Mouse (Mus musculus): Measurements from ENCODE around the gene Slc12a3.

The Slc12a3 gene

DNA sequence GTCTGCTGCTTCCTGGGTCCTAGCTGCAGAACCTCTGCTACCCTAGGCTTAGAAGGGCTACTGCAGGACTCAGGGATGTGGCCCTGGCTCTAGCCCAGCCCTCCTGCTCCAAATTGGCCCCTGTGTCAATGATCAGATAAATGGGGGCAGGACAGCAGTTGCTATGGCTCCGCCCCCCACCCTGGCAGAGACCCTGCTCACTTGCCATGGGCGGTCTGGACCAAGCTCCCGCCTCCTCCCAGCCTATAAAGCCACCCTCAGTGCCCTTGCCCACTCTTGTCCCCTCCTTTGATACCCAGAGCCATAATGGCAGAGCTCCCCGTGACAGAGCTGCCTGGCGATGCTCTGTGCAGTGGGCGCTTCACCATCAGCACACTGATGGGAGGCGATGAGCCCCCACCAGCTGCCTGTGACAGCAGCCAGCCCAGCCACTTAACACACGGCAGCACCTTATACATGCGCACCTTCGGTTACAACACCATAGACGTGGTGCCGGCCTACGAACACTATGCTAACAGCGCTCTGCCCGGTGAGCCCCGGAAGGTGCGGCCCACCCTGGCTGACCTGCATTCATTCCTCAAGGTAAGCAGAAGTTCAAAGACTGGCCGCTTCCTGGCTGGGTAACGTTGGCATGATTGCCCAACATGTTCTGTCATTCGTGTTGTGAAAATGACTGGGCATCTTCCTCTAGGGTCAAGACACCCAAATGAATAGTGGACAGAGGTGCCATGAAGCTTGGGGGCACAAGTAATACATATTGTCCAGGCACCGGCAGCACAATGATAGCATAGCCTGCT lies at the start of gene Slc12a3:
Gene Slc12a3 (plus strand): TSS at position 270 of the 797 bp plus-strand sequence.
- DNase-seq (ENCODE audit: low spot score): no peak

DNA sequence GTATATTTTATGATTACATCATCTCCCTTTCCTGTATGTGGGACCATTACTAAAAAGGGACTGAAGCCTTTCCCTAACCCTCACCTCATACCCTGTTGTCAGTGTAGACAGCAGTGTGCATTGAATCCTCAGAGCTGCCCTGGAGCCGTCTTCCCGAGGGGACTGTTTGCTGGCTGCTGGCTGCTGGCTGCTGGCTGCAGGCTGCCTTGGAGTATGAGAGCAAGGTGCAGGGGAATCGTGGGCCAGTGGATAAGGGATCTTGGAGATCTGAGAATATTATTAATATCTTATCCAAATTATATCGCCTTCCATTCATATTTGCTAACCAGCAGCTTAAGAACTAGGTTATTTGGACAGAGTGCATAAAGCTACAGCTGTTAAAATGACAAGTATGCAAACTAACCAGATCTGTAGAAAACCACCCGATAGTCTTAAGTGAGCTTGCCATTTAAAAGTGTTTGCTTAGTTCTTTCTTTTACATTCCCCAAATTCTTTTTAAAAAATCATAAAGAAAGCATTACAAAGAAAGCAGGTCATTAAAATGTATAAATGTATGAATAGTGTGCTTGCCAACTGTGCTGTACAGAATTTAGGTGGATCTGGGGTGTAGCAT lies 48.9 kb upstream of the Slc12a3 start:
- DNase-seq (ENCODE audit: low spot score): no peak

DNA sequence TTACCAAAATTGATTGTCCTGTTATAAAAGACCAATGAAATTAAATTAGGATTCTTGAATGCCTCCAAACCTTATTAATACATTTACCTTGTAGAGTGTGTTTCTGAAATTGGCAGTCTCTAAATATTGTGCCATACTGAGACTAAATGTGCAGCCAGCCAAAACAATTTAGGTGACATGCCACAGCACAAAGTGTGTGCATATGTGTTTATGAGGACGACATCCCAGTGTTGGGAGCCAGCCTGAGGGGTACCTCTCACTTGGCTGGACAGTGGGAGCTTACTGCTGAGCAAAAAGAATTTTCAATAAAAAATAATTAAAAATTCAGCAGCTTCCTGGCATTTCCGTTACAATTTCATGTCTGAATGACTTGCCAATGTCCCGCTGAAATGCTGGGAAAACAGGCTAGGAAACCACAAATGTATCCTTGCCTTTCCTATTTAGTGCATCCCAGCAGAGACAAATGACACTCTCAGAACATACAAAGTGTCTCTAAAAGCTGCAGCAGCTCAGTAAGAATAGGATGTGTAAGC lies 46.5 kb upstream of the Slc12a3 start:
- no peak for DNase-seq (ENCODE audit: low spot score)

DNA sequence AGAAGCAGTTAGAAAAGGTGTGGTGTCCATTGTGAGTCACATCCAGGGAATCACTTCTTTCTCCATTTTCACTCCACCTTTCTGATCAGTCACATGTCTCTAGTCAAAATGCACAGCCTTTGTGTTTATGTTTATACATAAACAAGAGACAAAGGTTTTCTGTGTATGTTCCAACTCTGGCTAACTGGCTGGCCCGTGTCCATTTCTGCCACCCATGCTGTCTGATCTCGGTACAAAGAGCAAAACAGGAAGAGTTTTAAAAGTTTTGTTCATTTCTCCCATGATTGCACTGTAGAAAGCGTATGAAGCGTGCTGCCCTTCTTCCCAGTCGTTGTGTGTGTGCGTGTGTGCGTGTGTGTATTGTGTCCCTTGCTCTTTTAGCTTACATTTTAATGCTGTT lies 44.8 kb upstream of the Slc12a3 start:
- DNase-seq (ENCODE audit: low spot score): no peak

DNA sequence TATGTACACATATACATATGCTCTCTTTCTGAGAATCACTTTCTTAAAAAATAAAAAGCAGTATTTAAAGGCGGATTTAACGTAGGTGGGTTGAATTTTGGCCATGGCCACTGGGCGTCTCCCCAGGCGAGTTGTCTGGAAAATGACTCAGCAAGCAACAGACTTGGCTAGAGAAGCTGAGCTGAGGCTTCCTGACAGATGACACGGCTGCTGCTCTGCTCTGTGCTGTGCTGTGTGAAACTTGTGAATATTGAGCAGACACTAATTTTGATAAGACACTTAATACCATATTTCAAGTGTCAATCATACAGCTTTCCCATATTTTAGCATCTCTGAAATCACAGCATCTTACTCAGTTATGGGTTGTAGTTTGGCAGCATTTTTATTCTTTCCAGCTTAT lies 38.4 kb upstream of the Slc12a3 start:
- DNase-seq (ENCODE audit: low spot score): no peak

DNA sequence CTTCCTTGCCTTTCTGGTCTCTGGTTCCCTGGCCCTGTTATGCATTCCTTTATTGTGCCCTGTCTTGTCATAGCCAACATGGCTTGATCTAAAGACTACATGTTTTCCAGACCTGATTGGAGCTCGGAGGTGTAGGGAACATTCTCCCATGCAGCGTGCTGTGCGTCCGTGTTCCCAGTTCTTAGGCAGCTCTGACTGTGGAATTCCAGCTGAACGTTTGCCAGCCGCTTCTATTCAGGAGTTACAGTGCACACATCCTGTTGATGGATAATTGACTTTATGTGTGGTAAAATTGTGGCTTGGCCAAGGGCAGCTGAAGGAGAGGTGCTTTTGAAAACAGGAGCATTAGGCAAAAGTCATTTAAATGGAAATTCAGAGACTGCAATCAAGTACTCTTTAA lies 36.9 kb upstream of the Slc12a3 start:
- DNase-seq (ENCODE audit: low spot score): no peak

DNA sequence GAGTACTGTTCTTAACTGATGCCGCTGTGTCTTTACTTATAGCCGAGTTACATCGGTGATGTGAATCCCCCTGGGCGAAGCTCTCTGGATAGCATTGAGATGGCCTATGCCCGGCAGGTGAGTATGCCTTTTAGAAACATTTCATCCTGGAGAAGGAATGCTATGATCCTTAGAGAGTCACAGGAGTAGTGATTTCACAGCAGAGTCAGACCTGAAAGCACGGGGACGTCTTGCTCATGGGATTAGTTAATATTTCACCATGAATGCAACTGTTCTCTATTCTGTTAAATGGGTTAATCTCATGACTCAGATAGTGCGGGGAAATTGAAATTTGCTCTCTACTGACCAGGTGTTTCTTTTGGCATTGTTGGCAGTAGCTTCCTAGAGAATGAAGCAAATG lies 36.4 kb upstream of the Slc12a3 start:
- no peak for DNase-seq (ENCODE audit: low spot score)

DNA sequence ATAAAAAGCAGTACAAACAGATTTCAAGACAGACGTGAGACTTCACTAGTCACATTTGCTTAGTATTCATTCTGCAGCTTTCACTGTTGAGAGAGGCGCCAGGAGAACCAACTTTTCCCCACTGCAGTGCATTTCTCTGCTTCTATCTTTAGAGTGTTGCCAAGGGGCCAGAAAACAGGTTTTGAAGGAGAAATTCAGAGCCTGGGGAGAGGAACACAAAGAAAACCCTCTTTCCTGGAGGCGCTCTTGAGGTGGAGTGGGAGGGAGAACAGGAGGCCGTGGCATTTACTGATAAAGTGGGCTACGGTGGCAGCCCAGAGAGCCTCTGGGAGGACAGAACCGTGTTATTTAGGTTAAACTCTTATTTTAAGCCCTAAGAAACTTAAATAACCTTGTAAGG lies 33.3 kb upstream of the Slc12a3 start:
- no peak for DNase-seq (ENCODE audit: low spot score)

DNA sequence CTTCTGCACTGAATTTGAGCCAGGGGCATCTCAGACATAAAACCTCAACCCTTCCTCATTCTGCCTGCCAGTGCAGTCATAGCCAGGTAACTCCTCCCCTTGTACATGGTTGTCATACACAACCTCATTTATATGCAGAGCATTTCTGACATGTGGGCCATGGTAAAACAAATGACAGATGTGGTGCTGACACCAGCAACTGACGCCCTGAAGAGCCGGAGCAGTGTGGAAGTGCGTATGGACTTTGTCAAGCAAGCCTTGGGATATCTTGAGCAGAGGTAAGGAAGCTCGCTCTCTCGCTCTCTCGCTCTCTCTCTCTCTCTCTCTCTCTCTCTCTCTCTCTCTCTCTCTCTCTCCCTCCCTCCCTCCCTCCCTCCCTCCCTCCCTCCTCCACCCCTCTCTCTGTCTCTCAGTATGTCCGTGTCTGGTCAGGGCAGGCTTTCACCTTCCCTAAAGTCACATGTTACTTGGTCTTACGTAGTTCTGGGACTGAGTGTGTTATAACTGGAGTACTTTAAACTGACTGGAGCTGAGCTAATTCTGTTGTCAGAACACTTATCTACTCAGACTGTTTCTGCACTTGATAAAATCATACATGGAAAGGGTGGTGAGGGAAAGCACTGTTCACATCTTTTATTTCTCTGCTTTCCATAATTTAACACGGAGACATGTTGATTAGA lies 32.5 kb upstream of the Slc12a3 start:
- DNase-seq (ENCODE audit: low spot score): peak; percentile 28

DNA sequence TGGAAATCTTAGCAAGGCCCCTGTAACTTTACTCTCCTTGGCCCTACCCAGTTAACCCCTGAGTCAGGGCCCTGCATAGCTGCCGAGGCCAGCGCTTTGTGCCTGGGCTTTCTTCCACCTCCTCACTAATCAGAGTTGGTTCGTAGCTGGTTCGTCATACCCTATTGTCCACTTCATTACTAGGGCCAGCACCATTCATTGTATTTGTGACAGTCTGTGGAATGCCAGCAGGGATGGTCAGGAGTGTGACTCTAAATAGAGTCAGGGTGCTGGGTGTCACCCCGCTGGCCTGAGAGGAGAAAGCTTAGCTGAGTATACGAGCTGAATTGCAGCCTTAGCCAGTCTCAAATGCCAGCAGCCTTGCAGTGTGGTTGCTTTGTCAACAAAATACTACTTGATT lies 31.9 kb upstream of the Slc12a3 start:
- no peak for DNase-seq (ENCODE audit: low spot score)

DNA sequence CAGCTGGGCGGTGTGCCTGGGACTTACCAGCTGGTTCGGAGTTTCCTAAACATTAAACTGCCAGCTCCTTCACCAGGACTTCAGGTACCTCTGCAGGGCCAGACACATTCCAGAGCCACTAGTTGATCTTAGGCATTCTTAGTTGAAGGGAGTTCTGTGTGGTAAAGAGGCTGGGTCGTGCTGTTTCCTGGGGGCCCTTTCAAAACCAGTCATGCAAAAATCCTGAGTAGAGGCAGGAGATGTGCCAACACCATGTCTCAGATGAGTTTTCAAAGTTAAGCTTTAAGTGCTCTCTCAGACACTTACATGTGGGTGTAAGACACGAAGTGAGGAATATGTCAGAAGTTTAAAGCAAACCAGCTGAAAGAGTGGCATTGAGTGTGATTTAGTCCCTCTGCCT lies 28.2 kb upstream of the Slc12a3 start:
- no peak for DNase-seq (ENCODE audit: low spot score)

DNA sequence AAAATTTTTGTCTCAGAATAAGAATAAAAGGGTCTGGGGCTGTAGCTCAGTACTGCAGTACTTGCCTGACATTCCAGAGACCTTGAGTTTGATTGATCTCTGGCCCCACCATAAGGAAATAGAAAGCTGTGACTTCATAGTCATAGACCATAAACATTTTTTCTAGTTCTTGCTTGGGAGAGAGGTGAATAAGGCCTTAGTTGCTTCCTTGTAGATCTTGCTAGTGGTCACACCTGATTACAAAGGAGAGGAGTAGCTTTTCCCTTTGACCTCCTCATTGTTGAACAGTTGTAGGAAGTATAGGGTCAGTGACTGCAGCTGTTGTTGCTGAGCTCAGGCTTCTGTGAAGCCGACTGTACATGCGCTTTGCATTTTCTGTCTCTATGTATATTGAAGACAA lies 24.6 kb upstream of the Slc12a3 start:
- DNase-seq (ENCODE audit: low spot score): no peak

DNA sequence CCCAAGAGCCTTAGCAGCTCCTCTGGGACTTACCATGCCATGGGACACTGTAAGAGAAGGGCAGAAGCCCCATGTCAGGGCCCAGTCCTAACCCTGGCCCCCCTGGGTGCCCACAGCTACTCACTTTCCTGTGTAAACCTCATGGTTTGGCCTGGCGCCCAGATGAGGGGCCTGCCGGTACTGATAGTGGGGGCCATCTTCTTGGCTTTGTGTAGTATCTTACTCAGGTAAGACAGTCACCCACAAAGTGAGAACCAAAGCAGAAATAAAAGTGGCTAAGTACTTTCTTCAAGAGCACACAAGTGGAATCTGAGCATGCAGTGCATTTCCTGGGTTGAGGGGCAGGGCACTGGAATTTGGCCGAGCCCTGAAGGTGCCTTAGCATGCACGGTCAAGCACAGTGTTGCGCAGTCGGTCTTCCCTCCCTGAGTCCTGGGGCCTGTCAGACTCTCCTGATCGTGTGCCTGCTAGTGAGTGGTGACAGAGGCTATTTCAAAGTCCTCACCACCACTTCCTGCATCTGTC lies 21.9 kb upstream of the Slc12a3 start:
- peak; percentile 80 for DNase-seq (ENCODE audit: low spot score)

DNA sequence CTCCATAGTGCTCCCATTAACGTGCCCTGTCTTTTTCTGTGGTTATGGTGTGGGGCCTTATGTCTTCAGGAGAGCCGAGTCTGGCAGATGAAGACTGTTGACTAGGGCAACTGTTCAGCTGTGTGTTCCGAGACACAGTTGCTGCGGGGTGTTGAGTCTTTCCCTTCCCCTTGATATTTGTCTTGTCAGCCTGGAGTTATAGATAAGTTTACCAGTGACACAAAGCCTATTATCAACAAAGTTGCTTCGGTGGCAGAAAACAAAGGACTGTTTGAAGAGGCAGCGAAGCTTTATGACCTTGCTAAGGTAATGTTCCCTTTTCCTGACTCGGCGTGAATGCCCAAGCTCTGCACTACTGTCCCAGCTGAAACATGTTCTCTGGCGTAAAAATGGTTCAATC lies 21.3 kb upstream of the Slc12a3 start:
- DNase-seq (ENCODE audit: low spot score): no peak

DNA sequence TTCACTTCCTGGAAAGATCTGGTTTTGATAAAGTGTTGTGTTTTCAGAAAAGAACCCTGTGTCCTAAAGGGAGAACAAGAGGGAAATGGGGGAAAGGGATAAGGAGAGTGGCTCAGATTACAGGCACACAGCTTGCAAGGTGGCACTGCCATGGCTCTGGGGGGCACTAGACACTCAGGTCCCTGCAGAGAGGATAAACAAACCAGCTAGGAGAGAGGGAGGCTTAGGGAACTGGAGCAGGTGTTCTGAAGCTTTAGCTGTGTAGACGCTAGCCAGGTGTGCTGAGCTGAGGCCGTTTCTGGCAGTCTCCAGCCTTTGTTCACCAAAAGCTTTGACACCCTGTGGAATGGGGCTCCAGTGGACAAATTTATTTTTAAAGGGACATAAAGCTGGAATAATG lies 14.9 kb upstream of the Slc12a3 start:
- no peak for DNase-seq (ENCODE audit: low spot score)

DNA sequence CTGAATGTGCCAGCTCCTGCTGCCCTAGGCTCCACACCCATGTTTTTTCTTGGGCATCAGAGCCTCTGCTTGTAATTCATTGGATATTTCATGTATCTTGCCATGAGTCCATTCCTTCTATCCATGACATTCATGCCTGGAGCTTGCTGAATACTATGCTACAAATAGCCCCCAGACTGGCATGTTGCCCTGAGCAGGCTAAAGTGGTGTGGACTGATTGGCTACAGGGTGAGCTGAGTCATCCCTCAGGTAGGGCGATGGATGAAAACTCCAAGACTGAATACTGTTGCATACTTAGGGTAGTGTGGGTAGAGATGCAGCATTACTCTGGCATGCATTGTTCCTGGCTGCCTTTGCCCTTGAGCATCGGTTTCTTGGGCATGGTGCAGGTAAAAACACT lies 11.8 kb upstream of the Slc12a3 start:
- no peak for DNase-seq (ENCODE audit: low spot score)

DNA sequence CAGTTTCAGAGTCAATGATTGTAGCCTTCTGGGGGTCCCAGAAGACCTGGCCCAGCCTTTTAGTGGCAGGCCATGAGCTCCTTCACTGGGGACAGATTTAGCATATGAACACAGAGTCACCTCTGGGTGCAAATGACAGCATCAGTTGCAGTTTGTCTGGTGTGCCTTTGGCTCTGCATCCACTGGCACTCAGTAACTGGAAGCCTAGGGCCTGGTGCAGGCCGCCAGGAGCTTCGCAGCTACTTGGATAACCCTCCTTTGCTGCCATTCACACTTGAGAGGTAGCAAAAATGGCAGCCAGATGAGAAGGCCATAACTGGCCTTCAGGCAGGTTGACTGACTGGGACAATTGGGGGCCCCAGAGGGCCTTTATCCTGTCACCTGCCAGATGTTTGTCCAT lies 11.3 kb upstream of the Slc12a3 start:
- DNase-seq (ENCODE audit: low spot score): no peak

DNA sequence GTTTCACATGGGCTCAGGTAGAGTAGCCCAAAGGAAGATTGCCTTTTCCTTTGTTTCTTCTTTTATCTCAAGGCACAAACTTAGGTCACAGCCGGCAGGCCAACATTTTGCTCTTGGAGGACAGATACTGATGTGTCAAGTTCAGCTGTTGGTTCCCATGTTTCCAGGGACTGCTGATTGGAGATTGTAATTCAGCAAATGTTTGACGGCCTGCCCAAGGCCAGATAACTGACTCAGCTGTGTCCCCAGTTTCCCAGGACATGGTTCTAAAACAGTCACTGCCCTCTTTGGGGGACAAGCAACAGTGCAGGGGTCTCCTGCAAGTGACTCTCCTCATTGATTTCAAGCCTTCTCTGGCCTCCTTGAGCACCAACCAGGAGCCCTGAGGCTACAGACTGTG lies 9.0 kb upstream of the Slc12a3 start:
- DNase-seq (ENCODE audit: low spot score): no peak

DNA sequence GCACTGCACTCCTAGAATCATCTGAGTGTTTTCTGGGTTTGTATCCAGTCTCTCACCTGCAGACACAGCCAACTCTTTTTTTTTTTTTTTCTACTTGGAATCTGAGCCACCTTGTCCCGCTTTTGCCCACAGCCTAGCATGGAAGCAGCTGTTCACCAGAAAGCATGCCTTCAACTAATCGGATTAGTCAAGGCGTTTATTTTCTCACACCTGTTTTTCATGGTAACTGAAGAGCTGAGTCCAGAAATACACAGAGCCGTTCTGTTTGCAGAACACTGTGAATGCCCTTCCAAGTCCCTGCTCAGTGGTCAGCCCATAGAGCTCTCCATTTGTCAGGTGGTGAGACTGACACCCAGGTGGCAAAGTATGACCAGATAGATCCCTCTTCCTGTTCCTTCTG lies 6.9 kb upstream of the Slc12a3 start:
- DNase-seq (ENCODE audit: low spot score): no peak

DNA sequence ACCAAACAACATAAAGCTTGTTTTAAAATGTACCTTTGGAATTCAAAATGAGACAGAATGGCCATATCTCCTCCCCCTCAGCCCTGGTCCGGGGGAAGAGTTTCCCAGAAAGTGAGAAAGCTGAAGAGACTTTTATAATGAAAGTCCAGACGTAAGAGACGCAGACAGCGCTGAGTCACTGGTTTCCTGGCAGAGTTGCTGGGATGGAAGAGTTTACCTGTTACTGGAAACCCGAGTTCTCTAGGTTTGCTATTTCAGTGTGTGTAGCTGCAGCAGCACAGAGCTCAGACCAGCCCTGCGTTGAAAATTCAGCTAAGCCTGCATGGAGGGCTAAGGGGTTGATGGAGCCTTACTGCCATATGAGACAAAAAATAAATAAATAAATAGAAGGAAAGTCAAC lies 6.0 kb upstream of the Slc12a3 start:
- DNase-seq (ENCODE audit: low spot score): no peak

DNA sequence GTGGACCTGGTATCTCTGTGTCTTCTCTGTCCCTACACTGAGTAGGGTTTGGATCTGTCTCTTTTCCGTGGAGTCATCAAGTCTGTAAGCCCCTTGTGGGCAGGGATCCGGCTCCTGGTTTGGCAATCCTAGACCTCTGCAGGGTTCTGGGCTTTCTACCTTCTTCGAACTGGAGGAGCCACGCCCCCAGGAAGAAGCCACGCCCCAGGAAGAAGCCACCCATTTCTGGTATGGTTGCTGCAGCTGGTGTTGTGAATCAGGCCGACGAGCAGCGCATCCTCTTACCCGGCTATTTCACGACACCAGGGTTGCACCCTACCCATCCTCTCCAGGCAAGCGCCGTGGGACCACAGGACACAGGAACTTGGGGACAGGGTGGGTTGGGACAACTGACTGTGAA lies 4.9 kb upstream of the Slc12a3 start:
- DNase-seq (ENCODE audit: low spot score): no peak

DNA sequence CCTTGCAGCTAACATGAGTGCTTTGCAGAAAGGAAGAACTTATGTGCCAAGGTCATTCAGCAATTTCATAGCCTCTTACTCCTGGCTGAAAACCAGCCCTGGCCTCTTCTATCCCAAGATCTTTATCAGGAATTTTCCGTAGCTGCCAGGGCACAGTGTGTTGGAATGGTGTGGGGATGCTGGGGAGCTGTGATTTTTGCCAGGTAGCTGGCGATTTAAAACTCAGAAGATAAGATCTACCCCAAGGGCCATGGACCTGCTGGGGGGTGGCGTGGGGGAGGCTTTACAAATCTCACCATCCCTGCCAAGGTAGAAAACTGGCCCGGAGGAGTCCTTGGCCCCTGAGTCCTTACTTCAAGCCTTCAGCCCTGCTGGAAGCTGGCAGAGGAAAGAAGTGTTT lies 3.0 kb upstream of the Slc12a3 start:
- no peak for DNase-seq (ENCODE audit: low spot score)

DNA sequence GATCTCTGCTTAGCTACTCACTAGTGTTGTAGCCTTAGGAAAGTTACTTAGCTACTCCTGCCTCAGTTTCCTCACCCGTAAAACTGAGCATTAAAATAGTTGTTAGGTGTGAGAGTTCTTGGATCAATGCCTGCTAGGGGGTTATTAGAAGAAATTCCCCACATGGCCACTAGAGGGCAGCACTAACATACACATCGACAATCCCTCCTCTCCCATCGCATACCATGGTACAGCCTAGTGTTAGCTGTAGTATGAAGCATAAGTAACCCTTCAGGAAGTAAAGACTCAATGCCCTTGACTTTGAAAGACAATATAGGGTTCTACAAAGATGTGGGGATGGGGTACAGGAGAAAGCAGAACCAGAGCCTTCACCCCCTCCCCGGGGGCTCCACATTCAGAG lies 1.7 kb downstream of the Slc12a3 start:
- DNase-seq (ENCODE audit: low spot score): peak; percentile 58
